10 mouse cellular contexts compared by ENCODE assay signal in genomic region chr5:45474215-45474614, GRCm38 (mm10). TPM values are rescaled to one million over a fixed set of nuclear protein-coding genes. Genes with fewer than 3 reads are reported as not detected.
DNase-seq lines count a peak whose midpoint lies in the region; ATAC-seq and TF ChIP-seq lines count a peak whose summit lies in the region.
"Had no signal": no experiment of that assay in that cellular context is flagged by ENCODE, and none has a peak within 500 bp of the region (broad histone marks: within the 10 kb centered on the region; RNA-seq: fewer than 3 reads in every experiment).

No protein-coding gene starts in this region.

- TF ChIP-seq POLR2A in bone marrow, adult 2 months (IDR thresholded peaks at IDR 0.05; ENCODE audit: borderline replicate concordance, control insufficient read depth, low read depth, low read length): no peak

- no peaks in the 10 kb centered on the region for H3K36me3 ChIP-seq in forebrain, embryonic 14.5 days (ENCODE audit: control insufficient read depth, insufficient read depth, low read length)

- peak; percentile 35 for TF ChIP-seq CTCF in bone marrow, adult 2 months (IDR thresholded peaks at IDR 0.05; ENCODE audit: control insufficient read depth, insufficient read depth, low read length)

- no peaks in the 10 kb centered on the region for H3K4me1 ChIP-seq in bone marrow, adult 2 months (ENCODE audit: control insufficient read depth, insufficient read depth, low read length)
- H3K4me1 ChIP-seq in forebrain, embryonic 14.5 days (ENCODE audit: control insufficient read depth, insufficient read depth, low read length): peaks cover 4% of the 10 kb centered on the region; the same call in 1 of the 2 replicates

- H3K9ac ChIP-seq in forebrain, embryonic 14.5 days (ENCODE audit: low read length): no peak overlapping the region

- peak; percentile 23 for DNase-seq in gastrocnemius, postnatal 10 days
- no peak for DNase-seq in gastrocnemius, postnatal 14 days
- peak; percentile 61 to 67 for DNase-seq in B cell, adult 2 months
- DNase-seq in forebrain, embryonic 14.5 days (ENCODE audit: low spot score): peak; percentile 91
- peak; percentile 69 to 77 for DNase-seq in kidney, postnatal 36 days
- DNase-seq in thymus, postnatal 14 days: peak; percentile 57

- peak; percentile 52; the same call in 1 of the 2 replicates for ATAC-seq in forebrain, embryonic 14.5 days
- ATAC-seq in megakaryocyte-erythroid progenitor cell, adult 5-6 weeks (replicated peaks; ENCODE audit: low FRiP score, low TSS enrichment, poor library complexity, severe bottlenecking): peak; percentile 78

- no peak overlapping the region for H3K27ac ChIP-seq in bone marrow, adult 2 months (ENCODE audit: control insufficient read depth, insufficient read depth, low read depth, low read length, poor library complexity)
- H3K27ac ChIP-seq in forebrain, embryonic 14.5 days (ENCODE audit: low read depth, low read length): no peak overlapping the region

- H3K27me3 ChIP-seq in forebrain, embryonic 14.5 days (replicated peaks; ENCODE audit: control insufficient read depth, insufficient read depth, low read length): no peaks in the 10 kb centered on the region

- intact Hi-C loops in gastrocnemius, postnatal 14 days (cut with DNase I; ENCODE audit: low total_unique reads): loop anchor here (5.0 to 10.0 kb wide), 2 partner anchors 193 to 871 kb away; partner anchors contain the start of gene Ncapg

- H3K4me3 ChIP-seq in bone marrow, adult 2 months (replicated peaks; ENCODE audit: control insufficient read depth, low read depth, low read length): no peak overlapping the region
- H3K4me3 ChIP-seq in forebrain, embryonic 14.5 days (ENCODE audit: low read depth, low read length): no peak overlapping the region

- no peaks in the 10 kb centered on the region for H3K9me3 ChIP-seq in forebrain, embryonic 14.5 days (replicated peaks; ENCODE audit: control insufficient read depth, low read length)

- H3K4me2 ChIP-seq in forebrain, embryonic 14.5 days (ENCODE audit: low read length): no peak overlapping the region

- WGBS in bone marrow, adult 2 months: 30% methylated on average over 6 of the region's 6 CpGs
- 26% methylated on average over 6 of the region's 6 CpGs for WGBS in forebrain, embryonic 14.5 days

RNA-seq across cellular contexts. Expression of gene Lap3, which starts 19.0 kb away (rescaled TPM):
- total RNA-seq in gastrocnemius, postnatal 10 days (2021): 10 to 100 TPM; 70.1 to 84.7 TPM
- total RNA-seq in gastrocnemius, postnatal 14 days (2021): 10 to 100 TPM; 72.6 to 76.4 TPM
- polyA plus RNA-seq in bone marrow, adult 2 months (2011; ENCODE audit: insufficient read depth, insufficient read length, low replicate concordance, missing spikeins): 19.4 and 65.3 TPM in 2 replicates
- polyA plus RNA-seq in forebrain, embryonic 14.5 days (2014; fragmentation: Nextera tagmentation; extraction: Ambion mirVana): 43.6 and 44.6 TPM in 2 replicates
- total RNA-seq in megakaryocyte-erythroid progenitor cell, adult 5-6 weeks (2014; fragmentation: Nextera tagmentation): 59.9 and 74.0 TPM in 2 replicates
- total RNA-seq in megakaryocyte-erythroid progenitor cell, adult 5-6 weeks (2017): 98.6 and 103 TPM in 2 replicates

RNA-seq across cellular contexts. Expression of gene Clrn2, which starts 20.7 kb away (rescaled TPM):
- total RNA-seq in gastrocnemius, postnatal 10 days (2021): not detected
- total RNA-seq in gastrocnemius, postnatal 14 days (2021): not detected
- polyA plus RNA-seq in bone marrow, adult 2 months (2011; ENCODE audit: insufficient read depth, insufficient read length, low replicate concordance, missing spikeins): not detected in 2 replicates
- not detected in 2 replicates for polyA plus RNA-seq in forebrain, embryonic 14.5 days (2014; fragmentation: Nextera tagmentation; extraction: Ambion mirVana)
- total RNA-seq in megakaryocyte-erythroid progenitor cell, adult 5-6 weeks (2014; fragmentation: Nextera tagmentation): not detected in 2 replicates
- total RNA-seq in megakaryocyte-erythroid progenitor cell, adult 5-6 weeks (2017): not detected in 2 replicates
- total RNA-seq: adrenal gland, adult 18-20 months had no signal
- polyA plus RNA-seq: small intestine, adult 2 months had no signal

RNA-seq across cellular contexts. Expression of gene Qdpr, which starts 24.2 kb away (rescaled TPM):
- total RNA-seq in gastrocnemius, postnatal 10 days (2021): 100 to 1,000 TPM; 106 to 125 TPM
- total RNA-seq in gastrocnemius, postnatal 14 days (2021): 100 to 1,000 TPM; 101 to 112 TPM
- 25.8 and 27.6 TPM in 2 replicates for polyA plus RNA-seq in bone marrow, adult 2 months (2011; ENCODE audit: insufficient read depth, insufficient read length, low replicate concordance, missing spikeins)
- polyA plus RNA-seq in forebrain, embryonic 14.5 days (2014; fragmentation: Nextera tagmentation; extraction: Ambion mirVana): 90.2 and 91.3 TPM in 2 replicates
- total RNA-seq in megakaryocyte-erythroid progenitor cell, adult 5-6 weeks (2014; fragmentation: Nextera tagmentation): 143 and 172 TPM in 2 replicates
- 46.2 and 80.7 TPM in 2 replicates for total RNA-seq in megakaryocyte-erythroid progenitor cell, adult 5-6 weeks (2017)

RNA-seq across cellular contexts. Expression of gene Med28, which starts 45.8 kb away (rescaled TPM):
- 10 to 100 TPM; 38.0 to 38.8 TPM for total RNA-seq in gastrocnemius, postnatal 10 days (2021)
- total RNA-seq in gastrocnemius, postnatal 14 days (2021): 10 to 100 TPM; 38.4 to 42.2 TPM
- polyA plus RNA-seq in bone marrow, adult 2 months (2011; ENCODE audit: insufficient read depth, insufficient read length, low replicate concordance, missing spikeins): 133 and 149 TPM in 2 replicates
- polyA plus RNA-seq in forebrain, embryonic 14.5 days (2014; fragmentation: Nextera tagmentation; extraction: Ambion mirVana): 342 and 363 TPM in 2 replicates
- total RNA-seq in megakaryocyte-erythroid progenitor cell, adult 5-6 weeks (2014; fragmentation: Nextera tagmentation): 72.6 and 96.1 TPM in 2 replicates
- 24.0 and 37.2 TPM in 2 replicates for total RNA-seq in megakaryocyte-erythroid progenitor cell, adult 5-6 weeks (2017)
